Mouse (Mus musculus): ENCODE data around the gene Rnf121. TPM values are rescaled to one million over a fixed set of nuclear protein-coding genes. Genes with fewer than 3 reads are reported as not detected.
A peak's percentile ranks its signal among the peaks of the same experiment; 100 is the strongest.
"Not testable (repeated sequence)": the region's sequence is repeated elsewhere in the genome, so short reads cannot be mapped to it uniquely, and the experiment has no call there.

Gene Rnf121
- polyA plus RNA-seq, 1 experiment from 2014 or later: 35.5 TPM

DNA sequence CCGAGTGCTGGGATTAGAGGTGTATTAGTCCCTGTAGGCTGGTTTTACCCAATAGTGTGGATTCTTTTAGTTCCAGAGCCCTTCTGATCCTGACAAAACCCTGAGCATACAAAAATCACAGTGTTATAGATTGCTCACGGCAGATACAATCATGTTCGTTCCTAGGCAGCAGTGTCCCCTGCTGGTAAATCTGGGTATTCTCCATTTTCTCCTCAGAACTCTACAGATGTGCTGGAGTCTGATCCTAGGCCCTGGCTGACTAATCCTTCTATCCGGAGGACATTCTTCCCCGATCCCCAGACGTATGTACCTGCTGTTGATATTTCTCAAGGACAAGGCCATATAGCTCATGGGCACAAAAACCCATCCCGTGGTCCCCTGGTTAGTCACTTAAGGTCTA lies 13.2 kb upstream of the Rnf121 start:
- Histone ChIP-seq H3K4me1 (ENCODE audit: control insufficient read depth, insufficient read depth, low read length) (no peaks in the 10 kb centered on the region), H3K9me3 (ENCODE audit: control insufficient read depth, low read length) (no peaks in the 10 kb centered on the region), H3K36me3 (ENCODE audit: control insufficient read depth, insufficient read depth, low read length) (peaks cover 23% of the 10 kb centered on the region), H3K27me3 (replicated peaks; ENCODE audit: control insufficient read depth, insufficient read depth, low read length) (no peaks in the 10 kb centered on the region), H3K9ac (ENCODE audit: low read depth, low read length) (no peak overlapping the region), H3K4me3 (ENCODE audit: low read length) (no peak overlapping the region), H3K27ac (ENCODE audit: low read length) (no peak overlapping the region), H3K4me2 (ENCODE audit: low read depth, low read length) (no peak overlapping the region)
- ATAC-seq: 0 out of 2 replicates have a peak, but pooled peaks have one; percentile 31
- WGBS: 69% methylated on average over 7 of the region's 7 CpGs

DNA sequence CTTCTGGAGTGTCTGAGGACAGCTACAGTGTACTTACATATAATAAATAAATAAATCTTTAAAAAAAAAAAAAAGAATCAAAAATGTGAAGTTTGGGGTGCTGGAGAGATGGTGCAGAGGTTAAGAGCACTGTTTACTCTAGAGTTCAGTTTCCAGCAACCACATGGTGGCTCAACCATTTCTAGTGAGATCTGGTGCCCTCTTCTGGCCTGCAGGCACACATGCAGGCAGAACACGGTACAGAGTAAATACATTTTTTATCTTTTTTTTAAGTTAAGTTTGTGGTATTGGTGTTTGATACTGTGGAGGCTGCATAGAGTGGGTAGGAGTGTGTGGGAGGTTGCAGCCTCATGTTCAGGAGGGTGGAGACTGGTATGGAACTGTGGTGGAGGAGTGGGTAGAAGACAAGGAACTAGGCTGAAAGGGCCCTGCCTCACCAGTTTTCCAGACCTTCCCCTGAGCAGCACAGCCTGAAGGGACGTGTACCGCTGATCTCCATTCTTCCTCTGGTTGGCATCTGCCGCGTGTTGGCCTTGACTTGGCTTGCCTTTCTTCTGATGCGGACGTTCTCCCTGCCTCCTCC lies 11.5 kb upstream of the Rnf121 start:
- no peaks in the 10 kb centered on the region for H3K4me1 ChIP-seq (ENCODE audit: control insufficient read depth, insufficient read depth, low read length)
- no peak for ATAC-seq
- WGBS: 85% methylated on average over 7 of the region's 7 CpGs
- no peak overlapping the region for H3K4me2 ChIP-seq (ENCODE audit: low read depth, low read length)
- H3K27me3 ChIP-seq (replicated peaks; ENCODE audit: control insufficient read depth, insufficient read depth, low read length): no peaks in the 10 kb centered on the region
- no peak overlapping the region for H3K4me3 ChIP-seq (ENCODE audit: low read length)
- H3K9me3 ChIP-seq (ENCODE audit: control insufficient read depth, low read length): no peaks in the 10 kb centered on the region
- H3K36me3 ChIP-seq (ENCODE audit: control insufficient read depth, insufficient read depth, low read length): peaks cover 18% of the 10 kb centered on the region; the same call in 1 of the 2 replicates
- H3K9ac ChIP-seq (ENCODE audit: low read depth, low read length): no peak overlapping the region
- no peak overlapping the region for H3K27ac ChIP-seq (ENCODE audit: low read length)

DNA sequence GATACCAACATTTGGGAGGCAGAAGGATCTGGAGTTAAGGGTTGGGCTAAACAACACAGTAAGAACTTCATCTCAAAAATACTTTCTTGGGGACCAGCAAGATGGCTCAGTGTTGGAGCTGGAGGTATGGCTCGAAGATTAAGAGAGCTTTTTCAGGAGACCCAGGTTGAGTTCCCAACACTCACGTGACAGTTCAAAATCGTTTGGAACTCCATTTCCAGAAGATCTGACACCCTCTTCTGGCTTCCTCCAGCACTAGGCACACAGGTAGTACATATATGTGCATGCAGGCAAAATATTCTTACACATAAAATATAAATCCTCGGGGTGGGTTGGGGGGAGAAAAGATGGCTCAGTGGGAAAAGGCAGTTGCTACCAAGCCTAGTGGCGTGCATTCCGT lies 1.1 kb upstream of the Rnf121 start:
- H3K9ac ChIP-seq (ENCODE audit: low read depth, low read length): peak overlapping the region; percentile 54
- H3K4me3 ChIP-seq (ENCODE audit: low read length): peak overlapping the region; percentile 57
- H3K27me3 ChIP-seq (replicated peaks; ENCODE audit: control insufficient read depth, insufficient read depth, low read length): no peaks in the 10 kb centered on the region
- peak overlapping the region; percentile 61 for H3K4me2 ChIP-seq (ENCODE audit: low read depth, low read length)
- 56% methylated on average over 6 of the region's 6 CpGs for WGBS
- H3K27ac ChIP-seq (ENCODE audit: low read length): no peak overlapping the region
- H3K9me3 ChIP-seq (ENCODE audit: control insufficient read depth, low read length): no peaks in the 10 kb centered on the region
- H3K36me3 ChIP-seq (ENCODE audit: control insufficient read depth, insufficient read depth, low read length): no peaks in the 10 kb centered on the region
- no peak for ATAC-seq
- peaks cover 20% of the 10 kb centered on the region for H3K4me1 ChIP-seq (ENCODE audit: control insufficient read depth, insufficient read depth, low read length)

DNA sequence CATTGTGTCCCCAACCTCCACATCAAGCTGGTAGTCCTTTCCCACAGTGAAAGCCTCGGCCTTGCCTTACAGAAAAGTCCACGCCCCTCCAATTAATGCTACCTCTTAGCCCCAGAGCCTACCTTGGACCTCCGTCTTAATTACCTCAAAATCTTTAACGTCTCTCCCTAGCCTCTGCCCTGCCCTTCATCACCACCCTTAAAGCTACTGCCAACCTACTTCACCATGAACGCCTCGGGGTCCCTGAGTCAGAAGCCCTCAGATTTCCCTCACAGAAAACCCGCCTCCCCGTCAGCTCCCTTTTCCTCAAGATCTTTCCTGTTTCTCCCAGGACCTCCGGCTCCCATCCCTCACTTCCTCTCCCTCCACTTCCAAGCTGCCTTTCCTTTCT lies 619 bp downstream of the Rnf121 start:
- peak; percentile 25 for ATAC-seq
- Histone ChIP-seq H3K4me1 (ENCODE audit: control insufficient read depth, insufficient read depth, low read length) (peaks cover 24% of the 10 kb centered on the region), H3K9me3 (ENCODE audit: control insufficient read depth, low read length) (no peaks in the 10 kb centered on the region), H3K36me3 (ENCODE audit: control insufficient read depth, insufficient read depth, low read length) (no peaks in the 10 kb centered on the region), H3K4me2 (ENCODE audit: low read depth, low read length) (peak overlapping the region; percentile 58), H3K27ac (ENCODE audit: low read length) (peak overlapping the region; percentile 3; the same call in 1 of the 2 replicates), H3K27me3 (replicated peaks; ENCODE audit: control insufficient read depth, insufficient read depth, low read length) (no peaks in the 10 kb centered on the region), H3K9ac (ENCODE audit: low read depth, low read length) (peak overlapping the region; percentile 59), H3K4me3 (ENCODE audit: low read length) (peak overlapping the region; percentile 57)
- WGBS: under 1% methylated on average over 9 of the region's 9 CpGs

DNA sequence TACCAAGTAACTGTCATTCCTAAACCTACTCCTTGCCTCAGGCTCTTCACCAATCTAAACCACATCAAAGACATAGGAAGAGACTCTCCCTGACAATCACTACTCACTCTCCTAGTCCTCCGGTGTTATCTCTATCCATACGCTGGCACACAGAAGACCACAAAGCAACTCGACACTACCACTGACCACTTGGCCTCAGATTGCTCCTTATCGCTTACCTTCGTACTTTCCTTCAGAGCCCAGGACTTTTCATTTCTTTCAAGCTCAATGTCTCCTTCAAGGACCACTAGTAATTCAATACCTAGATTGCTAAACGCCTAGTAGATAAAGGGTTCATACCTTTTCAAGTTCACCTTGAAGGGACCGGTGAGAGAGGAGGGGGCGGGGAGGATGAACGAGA lies 1.4 kb downstream of the Rnf121 start:
- 0 out of 2 replicates have a peak overlapping the region, but pooled peaks have one; percentile 59 for H3K9ac ChIP-seq (ENCODE audit: low read depth, low read length)
- H3K9me3 ChIP-seq (ENCODE audit: control insufficient read depth, low read length): no peaks in the 10 kb centered on the region
- peaks cover 24% of the 10 kb centered on the region for H3K4me1 ChIP-seq (ENCODE audit: control insufficient read depth, insufficient read depth, low read length)
- no peaks in the 10 kb centered on the region for H3K36me3 ChIP-seq (ENCODE audit: control insufficient read depth, insufficient read depth, low read length)
- H3K27ac ChIP-seq (ENCODE audit: low read length): peak overlapping the region; percentile 42; the same call in 1 of the 2 replicates
- peak overlapping the region; percentile 58 for H3K4me2 ChIP-seq (ENCODE audit: low read depth, low read length)
- H3K4me3 ChIP-seq (ENCODE audit: low read length): peak overlapping the region; percentile 57
- H3K27me3 ChIP-seq (replicated peaks; ENCODE audit: control insufficient read depth, insufficient read depth, low read length): no peaks in the 10 kb centered on the region
- no peak for ATAC-seq
- WGBS: 70% methylated on average over 9 of the region's 9 CpGs

DNA sequence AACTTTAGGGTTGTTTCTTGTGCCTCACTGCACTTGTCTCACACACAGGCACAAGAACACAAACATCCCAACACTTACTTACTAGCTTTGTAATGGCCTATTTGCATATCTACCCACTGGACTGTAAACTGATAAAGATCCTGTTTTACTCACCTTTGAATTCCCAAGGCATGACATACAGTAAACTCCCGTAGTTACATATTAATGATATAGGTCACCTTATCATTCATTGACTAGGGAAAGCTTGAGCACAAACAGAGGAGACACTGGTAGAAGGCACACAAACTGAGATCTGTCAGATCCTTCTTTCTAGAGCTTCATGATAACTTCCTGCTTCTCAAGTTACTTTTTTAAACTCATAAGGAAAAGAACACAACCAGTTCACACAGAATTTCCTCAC lies 3.1 kb downstream of the Rnf121 start:
- H3K4me1 ChIP-seq (ENCODE audit: control insufficient read depth, insufficient read depth, low read length): peaks cover 24% of the 10 kb centered on the region
- peak; percentile 42 for ATAC-seq
- H3K4me2 ChIP-seq (ENCODE audit: low read depth, low read length): peak overlapping the region; percentile 28; the same call in 1 of the 2 replicates
- no peaks in the 10 kb centered on the region for H3K36me3 ChIP-seq (ENCODE audit: control insufficient read depth, insufficient read depth, low read length)
- 70% methylated on average over 1 of the region's 1 CpGs for WGBS
- no peak overlapping the region for H3K9ac ChIP-seq (ENCODE audit: low read depth, low read length)
- no peak overlapping the region for H3K4me3 ChIP-seq (ENCODE audit: low read length)
- 0 out of 2 replicates have a peak overlapping the region, but pooled peaks have one; percentile 5 for H3K27ac ChIP-seq (ENCODE audit: low read length)
- H3K9me3 ChIP-seq (ENCODE audit: control insufficient read depth, low read length): no peaks in the 10 kb centered on the region
- H3K27me3 ChIP-seq (replicated peaks; ENCODE audit: control insufficient read depth, insufficient read depth, low read length): no peaks in the 10 kb centered on the region

DNA sequence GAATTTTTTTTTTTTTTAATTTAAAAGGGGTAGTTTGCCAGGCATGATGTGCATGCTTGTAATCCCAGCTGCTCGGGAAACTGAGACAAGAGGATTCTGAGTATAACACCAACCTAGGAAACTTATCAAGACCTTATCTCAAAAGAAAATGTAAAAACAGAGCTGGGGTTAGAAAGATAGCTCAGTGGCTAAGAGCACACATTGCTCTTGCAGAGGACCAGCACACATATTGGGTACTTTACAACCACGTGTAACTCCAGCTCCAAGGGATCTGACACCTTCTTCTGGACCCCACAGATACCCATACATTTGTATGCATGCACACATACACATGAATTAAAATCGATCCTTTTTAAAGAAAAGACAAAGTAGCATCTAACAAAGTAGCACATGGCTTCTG lies 3.9 kb downstream of the Rnf121 start:
- no peak overlapping the region for H3K4me3 ChIP-seq (ENCODE audit: low read length)
- no peaks in the 10 kb centered on the region for H3K27me3 ChIP-seq (replicated peaks; ENCODE audit: control insufficient read depth, insufficient read depth, low read length)
- peaks cover 21% of the 10 kb centered on the region for H3K4me1 ChIP-seq (ENCODE audit: control insufficient read depth, insufficient read depth, low read length)
- ATAC-seq: no peak
- WGBS: 79% methylated on average over 3 of the region's 3 CpGs
- H3K4me2 ChIP-seq (ENCODE audit: low read depth, low read length): no peak overlapping the region
- H3K36me3 ChIP-seq (ENCODE audit: control insufficient read depth, insufficient read depth, low read length): no peaks in the 10 kb centered on the region
- no peaks in the 10 kb centered on the region for H3K9me3 ChIP-seq (ENCODE audit: control insufficient read depth, low read length)
- H3K9ac ChIP-seq (ENCODE audit: low read depth, low read length): no peak overlapping the region
- H3K27ac ChIP-seq (ENCODE audit: low read length): no peak overlapping the region

DNA sequence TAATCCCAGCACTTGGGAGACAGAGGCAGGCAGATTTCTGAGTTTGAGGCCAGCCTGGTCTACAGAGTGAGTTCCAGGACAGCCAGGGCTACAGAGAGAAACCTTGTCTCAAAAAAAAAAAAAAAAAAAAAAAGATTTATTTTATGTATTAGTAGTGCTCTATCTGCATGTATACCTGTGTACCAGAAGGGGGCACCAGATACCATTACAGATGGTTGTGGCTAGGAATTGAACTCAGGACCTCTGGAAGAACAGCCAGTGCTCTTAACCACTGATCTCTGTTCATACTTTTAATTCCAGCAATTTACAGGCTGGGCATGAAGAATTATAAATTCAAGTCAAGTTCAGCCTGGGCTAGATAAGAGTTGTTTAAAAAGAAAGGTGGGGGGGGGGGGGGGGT lies 16.7 kb downstream of the Rnf121 start:
- not testable (repeated sequence) for H3K9ac ChIP-seq (ENCODE audit: low read depth, low read length); H3K9me3 ChIP-seq (ENCODE audit: control insufficient read depth, low read length); H3K4me2 ChIP-seq (ENCODE audit: low read depth, low read length); ATAC-seq; H3K27me3 ChIP-seq (replicated peaks; ENCODE audit: control insufficient read depth, insufficient read depth, low read length); H3K27ac ChIP-seq (ENCODE audit: low read length); H3K36me3 ChIP-seq (ENCODE audit: control insufficient read depth, insufficient read depth, low read length); H3K4me3 ChIP-seq (ENCODE audit: low read length); H3K4me1 ChIP-seq (ENCODE audit: control insufficient read depth, insufficient read depth, low read length)

DNA sequence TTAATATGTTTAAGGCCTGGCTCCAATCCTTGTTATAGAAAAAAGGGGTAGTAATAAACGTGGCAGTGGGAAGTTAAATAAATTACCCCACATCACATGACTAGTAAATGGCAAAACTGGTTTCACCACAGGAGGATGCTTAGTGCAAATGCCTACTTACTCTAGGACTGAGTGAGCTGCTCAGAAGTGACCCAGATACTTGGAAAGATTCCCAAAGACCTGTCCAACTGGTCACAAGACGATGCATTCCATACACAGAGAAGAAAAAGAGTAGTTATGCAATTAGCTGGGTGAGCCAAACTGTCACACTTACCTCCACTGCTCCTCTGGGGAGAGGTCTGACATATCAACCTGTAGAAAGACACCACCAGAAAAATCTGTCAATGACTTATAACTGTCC lies 23.0 kb downstream of the Rnf121 start:
- Histone ChIP-seq H3K4me1 (ENCODE audit: control insufficient read depth, insufficient read depth, low read length) (no peaks in the 10 kb centered on the region), H3K4me2 (ENCODE audit: low read depth, low read length) (no peak overlapping the region), H3K36me3 (ENCODE audit: control insufficient read depth, insufficient read depth, low read length) (peaks cover 11% of the 10 kb centered on the region; the same call in 1 of the 2 replicates), H3K27me3 (replicated peaks; ENCODE audit: control insufficient read depth, insufficient read depth, low read length) (no peaks in the 10 kb centered on the region), H3K9ac (ENCODE audit: low read depth, low read length) (no peak overlapping the region), H3K27ac (ENCODE audit: low read length) (no peak overlapping the region), H3K4me3 (ENCODE audit: low read length) (no peak overlapping the region), H3K9me3 (ENCODE audit: control insufficient read depth, low read length) (no peaks in the 10 kb centered on the region)
- 59% methylated on average over 2 of the region's 2 CpGs for WGBS
- ATAC-seq: no peak

DNA sequence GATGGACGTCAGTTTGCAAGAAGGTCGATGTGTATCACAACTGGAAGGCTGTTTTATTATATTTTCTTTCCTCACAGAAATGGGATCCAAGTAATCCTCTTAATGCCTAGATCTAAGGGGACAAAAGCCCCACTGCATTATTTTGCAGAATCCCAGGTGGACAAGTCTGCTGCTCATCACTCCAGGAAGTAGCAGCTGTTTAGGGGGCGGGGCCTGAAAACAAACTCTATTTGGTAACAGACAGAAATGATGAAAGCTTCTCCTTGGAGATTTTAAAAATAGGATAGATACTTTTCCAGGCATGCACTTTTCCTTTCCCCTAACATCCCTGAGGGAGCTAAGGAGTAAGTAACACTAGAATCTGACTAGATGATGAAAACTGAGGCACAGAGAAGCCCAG lies 28.0 kb downstream of the Rnf121 start:
- no peak overlapping the region for H3K27ac ChIP-seq (ENCODE audit: low read length)
- 87% methylated on average over 3 of the region's 3 CpGs for WGBS
- no peak overlapping the region for H3K9ac ChIP-seq (ENCODE audit: low read depth, low read length)
- ATAC-seq: no peak
- H3K4me2 ChIP-seq (ENCODE audit: low read depth, low read length): no peak overlapping the region
- no peaks in the 10 kb centered on the region for H3K27me3 ChIP-seq (replicated peaks; ENCODE audit: control insufficient read depth, insufficient read depth, low read length)
- H3K9me3 ChIP-seq (ENCODE audit: control insufficient read depth, low read length): no peaks in the 10 kb centered on the region
- H3K4me3 ChIP-seq (ENCODE audit: low read length): no peak overlapping the region
- no peaks in the 10 kb centered on the region for H3K4me1 ChIP-seq (ENCODE audit: control insufficient read depth, insufficient read depth, low read length)
- peaks cover 21% of the 10 kb centered on the region for H3K36me3 ChIP-seq (ENCODE audit: control insufficient read depth, insufficient read depth, low read length)
